Mouse (Mus musculus) cerebellum, adult 2 months (tissue): ENCODE data around the gene Gm35315. TPM values are rescaled to one million over a fixed set of nuclear protein-coding genes. Genes with fewer than 3 reads are reported as not detected.

Experiments used
- DNase-seq, 2 experiments: peaks; one replicate each; pipeline ENCODE4 v3.0.0; 2021
- H3K27ac ChIP-seq: fragments of 200-500 bp; 2 replicates; pipeline ENCODE4 v1.5.1; 2012; ENCODE audit warnings: low read length, control low read depth, inconsistent platforms; ENCODE audit not compliant: insufficient read depth
- H3K27me3 ChIP-seq: fragments of 200-500 bp; 2 replicates; pipeline ENCODE4 v1.6.1; 2012; ENCODE audit warnings: inconsistent platforms, mild to moderate bottlenecking, low read length, moderate library complexity; ENCODE audit not compliant: control insufficient read depth, insufficient read depth
- H3K4me1 ChIP-seq: fragments of 200-500 bp; 2 replicates; pipeline ENCODE4 v1.6.1; 2011; ENCODE audit warnings: low read length; ENCODE audit not compliant: control insufficient read depth, insufficient read depth
- H3K4me3 ChIP-seq: fragments of 200-500 bp; replicated peaks from 2 replicates; pipeline ENCODE3; 2011; ENCODE audit warnings: mild to moderate bottlenecking, low read depth, low read length, control low read depth; ENCODE audit not compliant: insufficient read depth
- CTCF ChIP-seq: fragments of 200-500 bp; IDR thresholded peaks from 2 replicates; pipeline ENCODE4 v1.5.1; 2011; ENCODE audit warnings: low read depth, mild to moderate bottlenecking, control low read depth, low read length, moderate library complexity, borderline replicate concordance; ENCODE audit not compliant: insufficient read depth
- POLR2A ChIP-seq: fragments of 200-500 bp; IDR thresholded peaks from 2 replicates; pipeline ENCODE4 v1.6.1; 2011; ENCODE audit warnings: low read length, control low read depth, borderline replicate concordance; ENCODE audit not compliant: insufficient read depth
- WGBS: fragments of 180-500 bp; shearing (Covaris S2); methylation state at CpG from one replicate; pipeline ENCODE4 v1.1.7; 2018; 5-methylcytosine and 5-hydroxymethylcytosine counted together
- polyA plus RNA-seq: library from polyadenylated mRNA; depleted of rRNA; stranded (reverse); fragments of >200 nt; gene quantifications from 2 replicates; pipeline ENCODE4 v1.2.3, GENCODE M21; 2012

The Gm35315 gene
- polyA plus RNA-seq, 1 experiment: 0.79 TPM

DNA sequence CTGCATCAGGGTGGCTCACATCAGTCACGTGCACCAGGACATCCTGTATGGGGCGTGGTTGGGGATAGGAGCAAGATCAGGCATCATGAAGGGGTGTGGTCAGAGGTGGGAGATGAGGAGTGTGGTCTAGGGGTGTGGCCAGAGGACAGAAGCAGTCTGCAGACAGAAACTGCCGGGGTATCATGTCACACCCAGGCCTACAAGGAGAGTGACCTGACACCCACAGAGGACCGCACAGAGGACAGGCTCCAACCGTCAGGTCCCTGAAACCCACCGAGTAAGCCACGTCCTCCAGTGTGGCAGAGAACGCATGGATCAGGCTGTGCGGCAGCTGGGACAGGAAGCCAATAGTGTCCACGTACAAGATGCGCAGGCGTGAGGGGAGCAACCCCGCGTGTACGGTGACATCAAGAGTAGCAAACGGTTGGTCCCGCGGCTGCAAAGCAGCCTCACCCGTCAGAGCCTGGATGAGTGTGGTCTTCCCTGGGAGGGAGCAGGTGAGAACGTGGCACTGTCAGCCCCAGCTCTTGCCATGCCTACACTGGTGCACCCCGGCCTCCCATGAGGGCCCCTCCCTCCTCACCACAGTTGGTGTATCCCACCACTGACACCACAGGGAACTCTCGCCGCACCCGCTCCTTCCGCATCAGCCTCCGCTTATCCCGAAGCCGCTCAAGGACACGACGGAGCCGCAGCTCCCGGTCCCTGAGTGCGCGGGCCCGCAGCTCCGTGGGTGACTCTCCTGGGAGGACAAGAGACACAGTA, 10.6 kb upstream of the Gm35315 start:
- DNase-seq: peak in 1 of 2 experiments; percentile 28
- H3K4me3 ChIP-seq: no peak overlapping the region
- H3K27ac ChIP-seq: no peak overlapping the region
- H3K4me1 ChIP-seq: peaks cover 16% of the 10 kb centered on the region
- no peaks in the 10 kb centered on the region for H3K27me3 ChIP-seq
- no peak for TF ChIP-seq POLR2A
- no peak for TF ChIP-seq CTCF
- 95% methylated on average over 36 of the region's 36 CpGs for WGBS

- Histone ChIP-seq H3K4me3 (no peak overlapping the region), H3K4me1 (peaks cover 16% of the 10 kb centered on the region), H3K27me3 (no peaks in the 10 kb centered on the region), H3K27ac (no peak overlapping the region)
- peak in 1 of 2 experiments; percentile 21 for DNase-seq
- TF ChIP-seq POLR2A (no peak), CTCF (no peak)
- 95% methylated on average over 27 of the region's 27 CpGs for WGBS
Observed at GRCm38 (mm10) chr5:110103901-110104615, 9.8 kb upstream of the Gm35315 start.

GRCm38 (mm10) chr5:110102853-110103625, 8.8 kb upstream of the Gm35315 start:
- 93% methylated on average over 19 of the region's 19 CpGs for WGBS
- Histone ChIP-seq H3K27ac (no peak overlapping the region), H3K4me3 (no peak overlapping the region), H3K27me3 (no peaks in the 10 kb centered on the region), H3K4me1 (peaks cover 16% of the 10 kb centered on the region)
- DNase-seq: peak in 1 of 2 experiments; percentile 15
- TF ChIP-seq CTCF (no peak), POLR2A (no peak)

DNA sequence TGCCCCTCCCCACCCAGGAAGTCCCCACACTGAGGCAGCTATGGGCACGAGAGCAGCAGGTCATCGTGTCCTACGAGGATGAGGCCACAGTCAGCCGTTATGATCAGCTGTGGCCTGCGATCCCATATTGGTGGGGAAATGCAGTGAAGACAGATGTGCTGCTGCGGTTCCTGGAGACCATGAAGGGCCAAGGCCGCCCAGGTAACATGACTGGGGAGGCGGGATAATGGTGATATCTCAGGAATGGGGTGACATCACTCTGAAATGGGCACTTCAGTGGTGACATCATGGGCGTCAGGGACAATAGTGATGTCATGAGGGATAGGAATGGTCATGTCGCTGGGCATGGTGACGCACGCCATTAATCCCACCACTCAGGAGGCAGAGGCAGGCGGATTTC, 8.2 kb upstream of the Gm35315 start:
- DNase-seq: peak in 1 of 2 experiments; percentile 22
- TF ChIP-seq CTCF (no peak), POLR2A (no peak)
- H3K27me3 ChIP-seq: no peaks in the 10 kb centered on the region
- peaks cover 16% of the 10 kb centered on the region for H3K4me1 ChIP-seq
- 91% methylated on average over 13 of the region's 13 CpGs for WGBS
- no peak overlapping the region for H3K27ac ChIP-seq
- no peak overlapping the region for H3K4me3 ChIP-seq

DNA sequence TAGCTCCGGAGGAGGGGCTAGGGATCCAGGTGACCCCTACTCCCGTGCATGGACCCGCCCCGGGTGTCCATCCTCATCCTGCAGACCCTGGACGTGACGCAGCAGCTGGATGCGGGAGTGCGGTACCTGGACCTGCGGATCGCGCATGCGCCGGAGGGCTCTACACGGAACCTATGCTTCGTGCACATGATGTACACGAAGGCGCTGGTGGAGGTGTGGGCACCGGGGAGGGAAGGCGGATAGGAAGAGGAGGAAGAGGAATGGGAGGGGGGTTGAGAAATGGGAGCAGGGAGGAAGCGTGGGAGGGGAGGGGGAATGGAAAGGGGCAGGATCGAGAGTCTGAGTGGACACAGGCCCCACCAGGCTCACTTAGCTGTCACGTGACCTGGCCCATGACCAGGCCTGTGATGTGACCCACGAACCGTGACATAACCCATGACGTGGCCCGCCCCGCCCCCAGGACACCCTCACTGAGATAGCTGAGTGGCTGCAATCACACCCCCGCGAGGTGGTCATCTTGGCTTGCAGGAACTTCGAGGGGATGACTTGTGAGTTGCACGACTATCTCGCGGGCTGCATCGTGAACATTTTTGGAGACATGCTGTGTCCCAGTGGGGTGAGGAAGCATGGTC, 7.6 kb upstream of the Gm35315 start:
- WGBS: 15% methylated on average over 34 of the region's 34 CpGs
- TF ChIP-seq CTCF (no peak), POLR2A (no peak)
- Histone ChIP-seq H3K4me3 (peak overlapping the region; percentile 51), H3K4me1 (peaks cover 16% of the 10 kb centered on the region), H3K27ac (no peak overlapping the region), H3K27me3 (no peaks in the 10 kb centered on the region)
- DNase-seq: peak; percentile 63 to 64

GRCm38 (mm10) chr5:110100921-110101631, 6.9 kb upstream of the Gm35315 start:
- peak; percentile 40 to 45 for DNase-seq
- peak overlapping the region; percentile 51 for H3K4me3 ChIP-seq
- peaks cover 9% of the 10 kb centered on the region for H3K4me1 ChIP-seq
- TF ChIP-seq CTCF (no peak), POLR2A (no peak)
- 2% methylated on average over 33 of the region's 37 CpGs for WGBS
- no peaks in the 10 kb centered on the region for H3K27me3 ChIP-seq
- H3K27ac ChIP-seq: no peak overlapping the region
